Mouse (Mus musculus): Measurements from ENCODE around the gene Abtb1. TPM values are rescaled to one million over a fixed set of nuclear protein-coding genes. Genes with fewer than 3 reads are reported as not detected.

Abtb1 gene
- polyA plus RNA-seq, 1 experiment from 2014 or later: 21.0 TPM

DNA sequence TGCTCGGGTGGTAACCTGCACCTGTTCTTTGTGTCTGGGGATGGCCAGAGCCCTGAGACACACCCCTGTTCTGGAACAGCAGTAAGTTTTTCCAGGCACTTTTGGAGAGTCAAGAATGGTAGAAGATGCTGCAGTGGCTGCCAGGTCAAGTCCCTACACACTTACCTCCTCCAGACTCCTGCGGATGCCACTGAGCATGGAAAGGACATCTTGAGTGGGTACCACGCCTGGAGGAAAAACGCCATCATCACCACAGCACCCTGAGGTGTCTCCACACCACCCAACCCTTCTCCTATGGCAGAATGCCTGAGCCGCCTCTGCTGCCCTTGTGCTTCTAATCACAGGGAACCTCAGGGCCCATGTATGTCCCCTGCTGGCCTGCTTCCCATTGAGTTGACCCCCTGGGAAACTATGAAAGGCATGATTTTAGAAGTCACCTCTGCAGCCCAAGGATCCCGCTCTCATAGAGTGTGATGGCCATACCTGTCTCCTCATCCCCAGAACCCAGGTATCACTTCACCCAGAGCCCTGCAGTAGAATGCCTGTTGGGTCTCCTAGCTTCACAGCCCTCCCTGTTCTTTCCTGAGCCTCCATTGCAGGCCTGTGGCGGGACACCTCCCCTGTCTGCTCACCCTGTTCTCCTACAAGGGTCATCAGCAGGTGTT, 3.2 kb upstream of the Abtb1 start:
- H3K4me3 ChIP-seq (ENCODE audit: low read depth, low read length): no peak overlapping the region
- H3K4me1 ChIP-seq (ENCODE audit: control insufficient read depth, insufficient read depth, low read length): peaks cover 13% of the 10 kb centered on the region; the same call in 1 of the 2 replicates
- DNase-seq (ENCODE audit: low spot score) (no peak), ATAC-seq (ENCODE audit: low read depth) (no peak)
- 83% methylated on average over 7 of the region's 7 CpGs for WGBS
- H3K9me3 ChIP-seq (ENCODE audit: control insufficient read depth, low read length): no peaks in the 10 kb centered on the region
- peaks cover 28% of the 10 kb centered on the region for H3K36me3 ChIP-seq (ENCODE audit: control insufficient read depth, insufficient read depth, low read length)
- H3K4me2 ChIP-seq (ENCODE audit: low read depth, low read length): no peak overlapping the region
- H3K27me3 ChIP-seq (replicated peaks; ENCODE audit: control insufficient read depth, insufficient read depth, low read length): no peaks in the 10 kb centered on the region
- H3K27ac ChIP-seq (replicated peaks; ENCODE audit: low read depth, low read length): no peak overlapping the region
- no peak overlapping the region for H3K9ac ChIP-seq (ENCODE audit: low read depth, low read length)

DNA sequence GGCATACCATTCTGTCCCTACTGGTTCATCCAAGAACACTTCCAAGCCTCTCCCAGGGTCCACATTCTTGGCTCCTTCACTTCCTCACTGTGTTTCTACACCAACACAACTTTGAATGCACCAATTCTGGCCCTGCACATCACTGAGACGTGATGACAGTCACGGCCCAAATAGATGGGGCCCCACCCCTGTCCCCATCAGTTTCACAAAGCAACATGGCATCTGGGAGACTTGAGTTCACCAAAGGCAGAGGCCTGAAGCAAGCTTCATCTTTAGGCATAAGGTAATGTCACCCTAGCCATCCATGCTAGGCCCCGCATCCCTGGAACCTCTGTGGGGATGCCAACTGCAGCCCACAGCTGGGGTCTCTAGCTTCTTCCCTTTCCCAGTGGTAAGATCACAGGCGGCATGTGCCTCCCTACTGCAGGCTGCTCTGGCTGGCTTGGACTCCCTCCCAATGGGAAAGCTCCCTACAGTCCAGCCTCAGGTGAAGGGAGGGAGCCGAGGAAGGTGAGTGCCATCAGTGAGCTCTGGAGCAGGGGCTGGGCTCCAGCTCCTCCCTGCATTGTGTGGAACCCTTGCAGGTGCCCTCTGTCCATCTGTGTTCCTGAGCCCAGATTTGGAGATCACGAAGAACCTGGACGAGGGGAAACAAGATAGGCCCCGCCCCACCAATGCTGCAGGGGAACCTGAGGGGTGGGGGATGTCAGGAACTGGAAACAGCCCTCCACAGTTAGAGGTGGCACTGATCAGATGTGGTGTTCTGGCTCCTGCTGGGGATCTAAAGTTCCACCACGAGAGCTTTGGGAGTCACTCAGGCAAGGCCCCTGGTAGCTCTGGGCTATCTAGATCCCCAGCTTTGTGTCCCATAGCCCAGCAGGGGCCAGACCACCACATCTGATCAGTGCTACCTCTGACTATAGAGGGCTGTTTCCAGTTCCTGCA, 2.3 kb upstream of the Abtb1 start:
- H3K27me3 ChIP-seq (replicated peaks; ENCODE audit: control insufficient read depth, insufficient read depth, low read length): no peaks in the 10 kb centered on the region
- WGBS: 88% methylated on average over 8 of the region's 9 CpGs

DNA sequence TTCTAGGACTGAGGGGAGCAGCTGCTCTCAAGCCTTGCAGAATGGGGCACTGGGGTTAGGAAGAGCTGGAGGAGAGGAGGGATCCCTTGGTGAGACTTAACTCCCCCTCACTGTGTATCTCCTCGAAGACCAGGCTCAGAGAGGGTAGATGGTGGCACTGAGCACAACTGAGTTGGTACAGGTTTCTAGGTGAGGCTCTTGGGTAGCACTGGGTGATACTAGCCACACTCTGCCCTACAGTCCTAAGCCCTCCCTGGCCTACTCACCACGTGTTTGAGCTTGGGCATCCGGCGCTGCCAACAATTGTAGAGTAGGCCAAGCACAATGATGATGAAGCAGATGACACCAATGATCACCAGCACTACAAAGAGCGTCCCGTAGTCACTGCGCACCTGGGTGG, 1.5 kb upstream of the Abtb1 start:
- peaks cover 13% of the 10 kb centered on the region; the same call in 1 of the 2 replicates for H3K4me1 ChIP-seq (ENCODE audit: control insufficient read depth, insufficient read depth, low read length)
- H3K27me3 ChIP-seq (replicated peaks; ENCODE audit: control insufficient read depth, insufficient read depth, low read length): no peaks in the 10 kb centered on the region
- peak overlapping the region; percentile 85; the same call in 1 of the 2 replicates for H3K27ac ChIP-seq (replicated peaks; ENCODE audit: low read depth, low read length)
- ATAC-seq (ENCODE audit: low read depth) (no peak), DNase-seq (ENCODE audit: low spot score) (no peak)
- H3K36me3 ChIP-seq (ENCODE audit: control insufficient read depth, insufficient read depth, low read length): peaks cover 27% of the 10 kb centered on the region
- H3K9ac ChIP-seq (ENCODE audit: low read depth, low read length): peak overlapping the region; percentile 80; the same call in 1 of the 2 replicates
- 78% methylated on average over 7 of the region's 7 CpGs for WGBS
- peak overlapping the region; percentile 88 for H3K4me3 ChIP-seq (ENCODE audit: low read depth, low read length)
- H3K4me2 ChIP-seq (ENCODE audit: low read depth, low read length): peak overlapping the region; percentile 82
- no peaks in the 10 kb centered on the region for H3K9me3 ChIP-seq (ENCODE audit: control insufficient read depth, low read length)

More for the DNA sequence above, 2.3 kb upstream of the Abtb1 start:
- ATAC-seq (ENCODE audit: low read depth) (no peak), DNase-seq (ENCODE audit: low spot score) (no peak)
- H3K4me1 ChIP-seq (ENCODE audit: control insufficient read depth, insufficient read depth, low read length): peaks cover 13% of the 10 kb centered on the region; the same call in 1 of the 2 replicates
- no peak overlapping the region for H3K4me3 ChIP-seq (ENCODE audit: low read depth, low read length)
- no peaks in the 10 kb centered on the region for H3K9me3 ChIP-seq (ENCODE audit: control insufficient read depth, low read length)
- H3K36me3 ChIP-seq (ENCODE audit: control insufficient read depth, insufficient read depth, low read length): peaks cover 28% of the 10 kb centered on the region
- H3K27ac ChIP-seq (replicated peaks; ENCODE audit: low read depth, low read length): no peak overlapping the region
- H3K9ac ChIP-seq (ENCODE audit: low read depth, low read length): no peak overlapping the region
- no peak overlapping the region for H3K4me2 ChIP-seq (ENCODE audit: low read depth, low read length)

GRCm38 (mm10) chr6:88842731-88843151, 957 bp upstream of the Abtb1 start:
- peak; percentile 66 for DNase-seq (ENCODE audit: low spot score)
- ATAC-seq (ENCODE audit: low read depth): peak; percentile 10
- H3K27ac ChIP-seq (replicated peaks; ENCODE audit: low read depth, low read length): peak overlapping the region; percentile 85
- peaks cover 13% of the 10 kb centered on the region; the same call in 1 of the 2 replicates for H3K4me1 ChIP-seq (ENCODE audit: control insufficient read depth, insufficient read depth, low read length)
- H3K4me2 ChIP-seq (ENCODE audit: low read depth, low read length): peak overlapping the region; percentile 82
- H3K9ac ChIP-seq (ENCODE audit: low read depth, low read length): peak overlapping the region; percentile 80
- H3K9me3 ChIP-seq (ENCODE audit: control insufficient read depth, low read length): no peaks in the 10 kb centered on the region
- H3K36me3 ChIP-seq (ENCODE audit: control insufficient read depth, insufficient read depth, low read length): peaks cover 29% of the 10 kb centered on the region
- H3K4me3 ChIP-seq (ENCODE audit: low read depth, low read length): peak overlapping the region; percentile 88
- 0% methylated on average over 19 of the region's 32 CpGs for WGBS
- no peaks in the 10 kb centered on the region for H3K27me3 ChIP-seq (replicated peaks; ENCODE audit: control insufficient read depth, insufficient read depth, low read length)

DNA sequence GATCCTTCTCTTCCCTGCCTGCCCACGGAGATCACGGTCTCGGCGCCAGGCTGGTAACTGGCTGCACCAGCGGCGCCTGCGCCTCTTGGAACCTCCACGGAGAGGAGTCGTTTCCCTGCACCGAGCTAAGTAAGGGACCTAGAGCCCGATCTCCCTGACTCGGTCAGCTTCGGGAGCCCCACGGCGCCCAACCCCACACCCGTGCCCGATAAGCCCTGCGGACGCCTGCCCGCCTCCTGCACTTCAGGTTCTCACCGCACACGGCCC, 337 bp downstream of the Abtb1 start:
- no peak; the same call in 1 of the 2 replicates for ATAC-seq (ENCODE audit: low read depth)
- H3K4me1 ChIP-seq (ENCODE audit: control insufficient read depth, insufficient read depth, low read length): peaks cover 13% of the 10 kb centered on the region; the same call in 1 of the 2 replicates

GRCm38 (mm10) chr6:88840791-88841513, 832 bp downstream of the Abtb1 start:
- Histone ChIP-seq H3K27ac (replicated peaks; ENCODE audit: low read depth, low read length) (peak overlapping the region; percentile 77), H3K36me3 (ENCODE audit: control insufficient read depth, insufficient read depth, low read length) (peaks cover 46% of the 10 kb centered on the region), H3K4me1 (ENCODE audit: control insufficient read depth, insufficient read depth, low read length) (peaks cover 13% of the 10 kb centered on the region; the same call in 1 of the 2 replicates), H3K4me2 (ENCODE audit: low read depth, low read length) (peak overlapping the region; percentile 82), H3K9ac (ENCODE audit: low read depth, low read length) (peak overlapping the region; percentile 90), H3K27me3 (replicated peaks; ENCODE audit: control insufficient read depth, insufficient read depth, low read length) (no peaks in the 10 kb centered on the region), H3K4me3 (ENCODE audit: low read depth, low read length) (peak overlapping the region; percentile 88), H3K9me3 (ENCODE audit: control insufficient read depth, low read length) (no peaks in the 10 kb centered on the region)
- DNase-seq (ENCODE audit: low spot score) (no peak), ATAC-seq (ENCODE audit: low read depth) (no peak)
- 48% methylated on average over 9 of the region's 9 CpGs for WGBS

More for the DNA sequence above, 337 bp downstream of the Abtb1 start:
- peak overlapping the region; percentile 82 for H3K4me2 ChIP-seq (ENCODE audit: low read depth, low read length)
- peaks cover 42% of the 10 kb centered on the region for H3K36me3 ChIP-seq (ENCODE audit: control insufficient read depth, insufficient read depth, low read length)
- H3K4me3 ChIP-seq (ENCODE audit: low read depth, low read length): peak overlapping the region; percentile 88
- no peaks in the 10 kb centered on the region for H3K27me3 ChIP-seq (replicated peaks; ENCODE audit: control insufficient read depth, insufficient read depth, low read length)
- H3K9me3 ChIP-seq (ENCODE audit: control insufficient read depth, low read length): no peaks in the 10 kb centered on the region
- 1% methylated on average over 16 of the region's 22 CpGs for WGBS
- DNase-seq (ENCODE audit: low spot score): no peak
- H3K27ac ChIP-seq (replicated peaks; ENCODE audit: low read depth, low read length): peak overlapping the region; percentile 77
- H3K9ac ChIP-seq (ENCODE audit: low read depth, low read length): peak overlapping the region; percentile 90

DNA sequence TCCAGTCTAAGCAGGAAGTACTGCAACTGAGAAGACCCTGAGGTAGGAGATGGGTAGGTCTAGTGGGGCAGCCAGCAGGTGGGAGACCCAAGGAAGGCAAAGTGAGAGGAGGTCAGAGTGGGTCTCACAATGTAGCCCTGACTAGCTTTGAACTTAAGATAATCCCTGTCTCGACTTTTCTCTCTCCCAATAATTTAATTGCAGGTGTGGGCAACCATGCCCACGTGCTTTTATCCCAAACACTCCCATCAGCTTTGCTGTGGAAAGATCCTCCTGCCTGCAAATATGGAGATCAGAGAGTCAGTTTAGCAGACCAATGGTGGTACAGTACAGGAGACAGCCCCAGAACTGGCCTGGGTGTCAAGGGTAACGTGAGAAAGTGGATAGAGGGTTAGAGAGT, 1.6 kb downstream of the Abtb1 start:
- Histone ChIP-seq H3K9me3 (ENCODE audit: control insufficient read depth, low read length) (no peaks in the 10 kb centered on the region), H3K4me3 (ENCODE audit: low read depth, low read length) (0 out of 2 replicates have a peak overlapping the region, but pooled peaks have one; percentile 88), H3K36me3 (ENCODE audit: control insufficient read depth, insufficient read depth, low read length) (peaks cover 46% of the 10 kb centered on the region), H3K27ac (replicated peaks; ENCODE audit: low read depth, low read length) (no peak overlapping the region), H3K4me2 (ENCODE audit: low read depth, low read length) (0 out of 2 replicates have a peak overlapping the region, but pooled peaks have one; percentile 82), H3K9ac (ENCODE audit: low read depth, low read length) (no peak overlapping the region), H3K27me3 (replicated peaks; ENCODE audit: control insufficient read depth, insufficient read depth, low read length) (no peaks in the 10 kb centered on the region), H3K4me1 (ENCODE audit: control insufficient read depth, insufficient read depth, low read length) (peaks cover 13% of the 10 kb centered on the region; the same call in 1 of the 2 replicates)
- no peak for DNase-seq (ENCODE audit: low spot score)
- WGBS: 59% methylated on average over 3 of the region's 3 CpGs
- ATAC-seq (ENCODE audit: low read depth): no peak
